ENCODE assay signal across 9 mouse cellular contexts in genomic region chr1:176712436-176712835, GRCm38 (mm10).
A peak's percentile ranks its signal among the peaks of the same experiment; 100 is the strongest.
DNase-seq lines count a peak whose midpoint lies in the region; ATAC-seq and TF ChIP-seq lines count a peak whose summit lies in the region.
"Had no signal": no experiment of that assay in that cellular context is flagged by ENCODE, and none has a peak within 500 bp of the region (broad histone marks: within the 10 kb centered on the region; RNA-seq: fewer than 3 reads in every experiment).

No protein-coding gene starts in this region.

- H3K4me1 ChIP-seq in spleen, adult 2 months (ENCODE audit: control insufficient read depth, insufficient read depth, insufficient read length) = no peaks in the 10 kb centered on the region
- H3K4me1 ChIP-seq in intestine, embryonic 15.5 days (replicated peaks) = no peaks in the 10 kb centered on the region
- H3K4me1 ChIP-seq: liver, embryonic 15.5 days had no signal

- H3K27ac ChIP-seq in spleen, adult 2 months (ENCODE audit: insufficient read depth, low read length) = no peak overlapping the region
- H3K27ac ChIP-seq in intestine, embryonic 15.5 days = no peak overlapping the region
- H3K27ac ChIP-seq: liver, embryonic 15.5 days had no signal

- H3K27me3 ChIP-seq in spleen, adult 2 months (ENCODE audit: control insufficient read depth, insufficient read depth, low read length) = no peaks in the 10 kb centered on the region
- no peaks in the 10 kb centered on the region for H3K27me3 ChIP-seq in splenic B cell, adult 2 months (ENCODE audit: control insufficient read depth, insufficient read depth, low read length, poor library complexity, severe bottlenecking)
- H3K27me3 ChIP-seq in intestine, embryonic 15.5 days (replicated peaks) = no peaks in the 10 kb centered on the region
- H3K27me3 ChIP-seq: liver, embryonic 15.5 days had no signal

- peak; percentile 32; the same call in 1 of the 2 replicates for TF ChIP-seq CTCF in spleen, adult 2 months (IDR thresholded peaks at IDR 0.05; ENCODE audit: extremely low read depth, insufficient read depth, insufficient read length, insufficient replicate concordance)

- no peak for TF ChIP-seq POLR2A in spleen, adult 2 months (IDR thresholded peaks at IDR 0.05; ENCODE audit: low read depth, low read length)

- DNase-seq in heart, adult 18-20 months = peak; percentile 35 to 49
- DNase-seq in heart, postnatal 25 days (ENCODE audit: low spot score) = no peak
- DNase-seq in spleen, adult 2 months (ENCODE audit: low read depth in 1 of 2, low spot score in 2 of 2) = peak; percentile 47 to 58
- no peak for DNase-seq in spleen, adult 12 weeks (ENCODE audit: low spot score)
- peak; percentile 59 for DNase-seq in kidney, postnatal 10 days
- DNase-seq in splenic B cell, adult 2 months (ENCODE audit: low read depth, low spot score) = peak; percentile 90

- no peaks in the 10 kb centered on the region for H3K9me3 ChIP-seq in intestine, embryonic 15.5 days
- H3K9me3 ChIP-seq: liver, embryonic 15.5 days had no signal

- no peaks in the 10 kb centered on the region for H3K36me3 ChIP-seq in spleen, adult 2 months (ENCODE audit: control insufficient read depth, insufficient read depth, low read length)
- no peaks in the 10 kb centered on the region for H3K36me3 ChIP-seq in splenic B cell, adult 2 months (ENCODE audit: control insufficient read depth, insufficient read depth, low read length, poor library complexity, severe bottlenecking)
- H3K36me3 ChIP-seq in intestine, embryonic 15.5 days = no peaks in the 10 kb centered on the region
- H3K36me3 ChIP-seq: liver, embryonic 15.5 days had no signal

- WGBS in spleen, adult 2 months = 33% methylated on average over 2 of the region's 2 CpGs
- WGBS in intestine, embryonic 15.5 days = 44% methylated on average over 2 of the region's 2 CpGs

- no peak overlapping the region for H3K4me3 ChIP-seq in spleen, adult 2 months (ENCODE audit: extremely low read depth, insufficient read depth, insufficient read length)
- no peak overlapping the region for H3K4me3 ChIP-seq in intestine, embryonic 15.5 days (replicated peaks)
- H3K4me3 ChIP-seq: liver, embryonic 15.5 days had no signal

- peak; percentile 93 for ATAC-seq in common myeloid progenitor, adult 5-6 weeks (replicated peaks; ENCODE audit: low read depth, poor library complexity, severe bottlenecking)
- ATAC-seq in intestine, embryonic 15.5 days = no peak

- intact Hi-C loops in heart, postnatal 25 days (cut with DNase I) = loop anchor here (1.0 kb wide), 1 partner anchor 150 kb away; no protein-coding TSS in a partner anchor

- H3K9ac ChIP-seq in intestine, embryonic 15.5 days = no peak overlapping the region
- H3K9ac ChIP-seq: liver, embryonic 15.5 days had no signal

- H3K4me2 ChIP-seq in intestine, embryonic 15.5 days (replicated peaks) = no peak overlapping the region
- H3K4me2 ChIP-seq: liver, embryonic 15.5 days had no signal

Comparison
In these comparisons a context has a peak if more than half of its experiments do, and no peak if none do; other contexts are left out.
1. DNase-seq: peak in heart, adult 18-20 months (2 of 2), spleen, adult 2 months (2 of 2), kidney, postnatal 10 days (single experiment) and splenic B cell, adult 2 months (single experiment); none in heart, postnatal 25 days (single experiment) and spleen, adult 12 weeks (single experiment).